Mouse (Mus musculus) duodenum, adult 2 months (tissue): ENCODE results near the gene Tmub2. TPM values are rescaled to one million over a fixed set of nuclear protein-coding genes. Genes with fewer than 3 reads are reported as not detected.

Experiments used
- polyA plus RNA-seq: library from polyadenylated mRNA; depleted of rRNA; stranded (reverse); fragments of >200 nt; gene quantifications from 2 replicates; pipeline ENCODE4 v1.2.3, GENCODE M21; 2012; ENCODE audit warnings: low replicate concordance; rRNA removed

Tmub2 gene
- 44.7 and 54.3 TPM in 2 replicates for polyA plus RNA-seq

GRCm38 (mm10) chr11:102284501-102285094 lies at the start of gene Tmub2:
Tmub2 (plus strand) TSS chr11:102284931.

GRCm38 (mm10) chr11:102248630-102249230 lies 36.0 kb upstream of the Tmub2 start, which contains the start of gene BC030867:
BC030867 (plus strand) TSS chr11:102248882.

DNA sequence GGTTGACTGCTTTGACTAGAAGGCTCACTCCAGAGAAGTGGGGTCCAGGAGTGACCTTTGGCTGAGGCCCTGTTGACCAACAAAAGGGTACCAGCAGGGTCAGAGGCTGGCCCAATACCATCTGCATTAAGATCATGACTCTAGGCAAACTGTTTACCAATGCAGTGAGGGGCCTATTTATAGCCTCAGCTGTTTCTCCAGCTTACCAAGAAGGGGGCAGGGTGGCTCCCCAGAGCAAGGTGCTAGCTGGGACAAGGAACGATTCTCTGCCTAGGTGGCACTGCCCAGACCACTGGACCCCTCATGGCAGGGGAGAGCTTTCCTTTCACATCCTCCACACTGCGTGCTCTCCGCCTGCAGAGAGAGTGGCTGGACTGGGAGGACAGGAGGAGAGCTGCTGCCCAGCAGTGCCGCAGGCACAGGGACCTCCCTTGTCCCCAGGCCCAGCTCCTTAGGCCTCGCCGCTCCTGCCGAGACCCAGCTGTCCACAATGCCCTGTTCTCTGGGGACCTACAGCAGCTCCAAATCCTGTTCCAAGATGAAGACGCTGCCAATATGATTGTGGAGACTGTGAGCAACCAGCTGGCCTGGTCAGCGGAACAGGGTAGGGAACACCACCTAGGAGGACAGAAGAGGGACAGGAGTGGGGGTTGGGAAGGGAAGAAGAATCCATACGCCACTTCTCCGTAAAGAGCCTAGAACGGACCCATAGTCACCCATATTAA lies 16.0 kb upstream of the Tmub2 start, which contains the start of gene Asb16:
TSS of gene Asb16 (plus strand) at position 224 of the 725 bp plus-strand sequence.

GRCm38 (mm10) chr11:102296491-102297472 lies 12.1 kb downstream of the Tmub2 start, which contains the start of gene Atxn7l3:
Atxn7l3 (minus strand) TSS chr11:102296631.

DNA sequence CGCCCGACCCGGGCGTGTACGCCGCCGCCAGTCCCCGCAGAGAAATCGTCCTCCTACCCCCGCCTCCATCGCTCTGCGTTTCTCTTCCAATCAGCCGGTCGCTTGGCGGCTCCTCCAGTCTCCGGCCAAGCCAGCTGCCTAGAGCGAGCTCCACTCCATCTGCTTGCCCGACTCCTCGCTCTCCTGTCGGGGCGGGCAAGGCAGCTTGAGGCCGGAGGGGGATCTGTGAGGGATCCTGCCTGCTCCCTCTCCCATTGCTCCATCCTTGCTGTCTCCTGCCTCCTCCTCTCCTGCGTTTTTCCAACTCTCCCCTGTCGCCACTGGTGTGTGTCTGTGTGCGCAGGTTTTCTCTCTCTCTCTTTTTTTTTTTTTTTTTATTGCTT lies 34.7 kb downstream of the Tmub2 start, which contains the start of gene Ubtf:
TSS of gene Ubtf (minus strand) at position 333 of the 383 bp plus-strand sequence.

Other genes starting within 250 kb of the Tmub2 start
- gene Cd300lg, start 243.4 kb upstream of the Tmub2 start, polyA plus RNA-seq, result 3.6 and 5.4 TPM in 2 replicates
- gene Mpp2, start 196.4 kb upstream of the Tmub2 start, polyA plus RNA-seq, result 1.8 and 2.1 TPM in 2 replicates
- gene Ppy, start 183.6 kb upstream of the Tmub2 start, polyA plus RNA-seq, result 10.5 TPM in 1 of 2 replicates, not detected in the other
- 92.0 and 116 TPM in 2 replicates for gene Pyy, start 177.1 kb upstream of the Tmub2 start, polyA plus RNA-seq
- 52.0 and 86.9 TPM in 2 replicates for gene Nags, start 139.4 kb upstream of the Tmub2 start, polyA plus RNA-seq
- gene Tmem101, start 128.5 kb upstream of the Tmub2 start, polyA plus RNA-seq, result 13.8 and 14.3 TPM in 2 replicates
- 24.2 and 28.7 TPM in 2 replicates for gene Lsm12, start 99.6 kb upstream of the Tmub2 start, polyA plus RNA-seq
- 64.1 and 84.2 TPM in 2 replicates for gene G6pc3, start 95.3 kb upstream of the Tmub2 start, polyA plus RNA-seq
- gene Hdac5, start 54.8 kb upstream of the Tmub2 start, polyA plus RNA-seq, result 75.7 and 76.7 TPM in 2 replicates
- gene BC030867, start 36.0 kb upstream of the Tmub2 start, polyA plus RNA-seq, result 4.6 and 4.9 TPM in 2 replicates
- gene Asb16, start 16.2 kb upstream of the Tmub2 start, polyA plus RNA-seq, result 0.32 and 2.3 TPM in 2 replicates
- gene Atxn7l3, start 11.7 kb downstream of the Tmub2 start, polyA plus RNA-seq, result 25.5 and 36.4 TPM in 2 replicates
- 13.2 and 18.6 TPM in 2 replicates for gene Ubtf, start 34.8 kb downstream of the Tmub2 start, polyA plus RNA-seq
- gene Slc4a1, start 81.3 kb downstream of the Tmub2 start, polyA plus RNA-seq, result 0.06 TPM in 1 of 2 replicates, not detected in the other
- 4.5 and 5.1 TPM in 2 replicates for gene Rundc3a, start 108.5 kb downstream of the Tmub2 start, polyA plus RNA-seq
- gene Slc25a39, start 123.0 kb downstream of the Tmub2 start, polyA plus RNA-seq, result 578 and 741 TPM in 2 replicates
- gene Grn, start 145.4 kb downstream of the Tmub2 start, polyA plus RNA-seq, result 118 and 121 TPM in 2 replicates
- gene Fam171a2, start 162.8 kb downstream of the Tmub2 start, polyA plus RNA-seq, result 4.1 and 8.3 TPM in 2 replicates
- gene Itga2b, start 185.2 kb downstream of the Tmub2 start, polyA plus RNA-seq, result 4.6 and 5.7 TPM in 2 replicates